Mouse (Mus musculus): ENCODE results near the gene Fdps. TPM values are rescaled to one million over a fixed set of nuclear protein-coding genes. Genes with fewer than 3 reads are reported as not detected.
"Not testable (repeated sequence)": the region's sequence is repeated elsewhere in the genome, so short reads cannot be mapped to it uniquely, and the experiment has no call there.

The Fdps gene
- polyA plus RNA-seq, 1 experiment = 260 TPM

- no peaks in the 10 kb centered on the region for H3K9me3 ChIP-seq (replicated peaks; ENCODE audit: control insufficient read depth, insufficient read depth, low read length, poor library complexity, severe bottlenecking)
- TF ChIP-seq POLR2A (IDR thresholded peaks at IDR 0.05; ENCODE audit: insufficient read depth, low read length) = no peak
- TF ChIP-seq EP300 (IDR thresholded peaks at IDR 0.05; ENCODE audit: insufficient read depth, low read depth, low read length) = no peak
- TF ChIP-seq CTCF (IDR thresholded peaks at IDR 0.05; ENCODE audit: low read depth, low read length) = no peak
- peaks cover 4% of the 10 kb centered on the region for H3K4me1 ChIP-seq (ENCODE audit: control insufficient read depth, insufficient read depth, low read length)
- H3K27me3 ChIP-seq (ENCODE audit: control insufficient read depth, insufficient read depth, low read length, poor library complexity, severe bottlenecking) = no peaks in the 10 kb centered on the region
- H3K27ac ChIP-seq (ENCODE audit: insufficient read depth, low read length) = no peak overlapping the region
- H3K36me3 ChIP-seq (ENCODE audit: control insufficient read depth, insufficient read depth, low read length, poor library complexity, severe bottlenecking) = no peaks in the 10 kb centered on the region
- no peak overlapping the region for H3K4me3 ChIP-seq (ENCODE audit: low read depth, low read length)
- H3K9ac ChIP-seq (ENCODE audit: low read depth, poor library complexity, severe bottlenecking) = no peak overlapping the region
Measured at GRCm38 (mm10) chr3:89084133-89084532, 17.6 kb downstream of the Fdps start.

GRCm38 (mm10) chr3:89082287-89082686 is 19.5 kb downstream of the Fdps start:
- not testable (repeated sequence) for H3K27me3 ChIP-seq (ENCODE audit: control insufficient read depth, insufficient read depth, low read length, poor library complexity, severe bottlenecking); H3K27ac ChIP-seq (ENCODE audit: insufficient read depth, low read length); H3K36me3 ChIP-seq (ENCODE audit: control insufficient read depth, insufficient read depth, low read length, poor library complexity, severe bottlenecking); H3K9ac ChIP-seq (ENCODE audit: low read depth, poor library complexity, severe bottlenecking); H3K4me1 ChIP-seq (ENCODE audit: control insufficient read depth, insufficient read depth, low read length); H3K9me3 ChIP-seq (replicated peaks; ENCODE audit: control insufficient read depth, insufficient read depth, low read length, poor library complexity, severe bottlenecking); H3K4me3 ChIP-seq (ENCODE audit: low read depth, low read length)

- Histone ChIP-seq H3K9ac (ENCODE audit: low read depth, poor library complexity, severe bottlenecking) (no peak overlapping the region), H3K4me1 (ENCODE audit: control insufficient read depth, insufficient read depth, low read length) (no peaks in the 10 kb centered on the region), H3K27me3 (ENCODE audit: control insufficient read depth, insufficient read depth, low read length, poor library complexity, severe bottlenecking) (no peaks in the 10 kb centered on the region), H3K27ac (ENCODE audit: insufficient read depth, low read length) (no peak overlapping the region), H3K4me3 (ENCODE audit: low read depth, low read length) (no peak overlapping the region), H3K36me3 (ENCODE audit: control insufficient read depth, insufficient read depth, low read length, poor library complexity, severe bottlenecking) (peaks cover 24% of the 10 kb centered on the region), H3K9me3 (replicated peaks; ENCODE audit: control insufficient read depth, insufficient read depth, low read length, poor library complexity, severe bottlenecking) (no peaks in the 10 kb centered on the region)
- TF ChIP-seq EP300 (IDR thresholded peaks at IDR 0.05; ENCODE audit: insufficient read depth, low read depth, low read length) = no peak
Measured at GRCm38 (mm10) chr3:89077383-89077782, 24.4 kb downstream of the Fdps start.

- Histone ChIP-seq H3K36me3 (ENCODE audit: control insufficient read depth, insufficient read depth, low read length, poor library complexity, severe bottlenecking) (peaks cover 42% of the 10 kb centered on the region), H3K27ac (ENCODE audit: insufficient read depth, low read length) (no peak overlapping the region), H3K9ac (ENCODE audit: low read depth, poor library complexity, severe bottlenecking) (no peak overlapping the region), H3K27me3 (ENCODE audit: control insufficient read depth, insufficient read depth, low read length, poor library complexity, severe bottlenecking) (no peaks in the 10 kb centered on the region), H3K9me3 (replicated peaks; ENCODE audit: control insufficient read depth, insufficient read depth, low read length, poor library complexity, severe bottlenecking) (no peaks in the 10 kb centered on the region), H3K4me1 (ENCODE audit: control insufficient read depth, insufficient read depth, low read length) (no peaks in the 10 kb centered on the region), H3K4me3 (ENCODE audit: low read depth, low read length) (no peak overlapping the region)
- TF ChIP-seq CTCF (IDR thresholded peaks at IDR 0.05; ENCODE audit: low read depth, low read length) = no peak
Measured at GRCm38 (mm10) chr3:89067265-89067664, 34.5 kb downstream of the Fdps start.

- Histone ChIP-seq H3K4me3 (ENCODE audit: low read depth, low read length) (no peak overlapping the region), H3K27ac (ENCODE audit: insufficient read depth, low read length) (no peak overlapping the region), H3K27me3 (ENCODE audit: control insufficient read depth, insufficient read depth, low read length, poor library complexity, severe bottlenecking) (no peaks in the 10 kb centered on the region), H3K4me1 (ENCODE audit: control insufficient read depth, insufficient read depth, low read length) (no peaks in the 10 kb centered on the region), H3K9ac (ENCODE audit: low read depth, poor library complexity, severe bottlenecking) (no peak overlapping the region), H3K36me3 (ENCODE audit: control insufficient read depth, insufficient read depth, low read length, poor library complexity, severe bottlenecking) (peaks cover 28% of the 10 kb centered on the region), H3K9me3 (replicated peaks; ENCODE audit: control insufficient read depth, insufficient read depth, low read length, poor library complexity, severe bottlenecking) (no peaks in the 10 kb centered on the region)
- TF ChIP-seq CTCF (IDR thresholded peaks at IDR 0.05; ENCODE audit: low read depth, low read length) (no peak), EP300 (IDR thresholded peaks at IDR 0.05; ENCODE audit: insufficient read depth, low read depth, low read length) (no peak), POLR2A (IDR thresholded peaks at IDR 0.05; ENCODE audit: insufficient read depth, low read length) (no peak)
Measured at GRCm38 (mm10) chr3:89061696-89062095, 40.1 kb downstream of the Fdps start.

- Histone ChIP-seq H3K4me1 (ENCODE audit: control insufficient read depth, insufficient read depth, low read length) (no peaks in the 10 kb centered on the region), H3K9ac (ENCODE audit: low read depth, poor library complexity, severe bottlenecking) (no peak overlapping the region), H3K36me3 (ENCODE audit: control insufficient read depth, insufficient read depth, low read length, poor library complexity, severe bottlenecking) (peaks cover 24% of the 10 kb centered on the region), H3K4me3 (ENCODE audit: low read depth, low read length) (no peak overlapping the region), H3K27me3 (ENCODE audit: control insufficient read depth, insufficient read depth, low read length, poor library complexity, severe bottlenecking) (no peaks in the 10 kb centered on the region), H3K9me3 (replicated peaks; ENCODE audit: control insufficient read depth, insufficient read depth, low read length, poor library complexity, severe bottlenecking) (no peaks in the 10 kb centered on the region), H3K27ac (ENCODE audit: insufficient read depth, low read length) (no peak overlapping the region)
- TF ChIP-seq CTCF (IDR thresholded peaks at IDR 0.05; ENCODE audit: low read depth, low read length) (peak; percentile 66), POLR2A (IDR thresholded peaks at IDR 0.05; ENCODE audit: insufficient read depth, low read length) (no peak), EP300 (IDR thresholded peaks at IDR 0.05; ENCODE audit: insufficient read depth, low read depth, low read length) (no peak)
Measured at GRCm38 (mm10) chr3:89058783-89059182, 43.0 kb downstream of the Fdps start.

- Histone ChIP-seq H3K36me3 (ENCODE audit: control insufficient read depth, insufficient read depth, low read length, poor library complexity, severe bottlenecking) (peaks cover 22% of the 10 kb centered on the region), H3K4me1 (ENCODE audit: control insufficient read depth, insufficient read depth, low read length) (no peaks in the 10 kb centered on the region), H3K9me3 (replicated peaks; ENCODE audit: control insufficient read depth, insufficient read depth, low read length, poor library complexity, severe bottlenecking) (no peaks in the 10 kb centered on the region), H3K9ac (ENCODE audit: low read depth, poor library complexity, severe bottlenecking) (no peak overlapping the region), H3K27me3 (ENCODE audit: control insufficient read depth, insufficient read depth, low read length, poor library complexity, severe bottlenecking) (no peaks in the 10 kb centered on the region), H3K27ac (ENCODE audit: insufficient read depth, low read length) (no peak overlapping the region), H3K4me3 (ENCODE audit: low read depth, low read length) (no peak overlapping the region)
- TF ChIP-seq EP300 (IDR thresholded peaks at IDR 0.05; ENCODE audit: insufficient read depth, low read depth, low read length) (no peak), CTCF (IDR thresholded peaks at IDR 0.05; ENCODE audit: low read depth, low read length) (no peak), POLR2A (IDR thresholded peaks at IDR 0.05; ENCODE audit: insufficient read depth, low read length) (no peak)
Measured at GRCm38 (mm10) chr3:89058361-89058760, 43.4 kb downstream of the Fdps start.

Other genes starting within 250 kb of the Fdps start
- gene Msto1, start 188.0 kb downstream of the Fdps start, polyA plus RNA-seq (2011; ENCODE audit: insufficient read depth, insufficient read length, low read depth, missing spikeins) = 46.4 and 50.8 TPM in 2 replicates
- 20.8 and 22.4 TPM in 2 replicates for gene Ash1l, start 151.3 kb downstream of the Fdps start, polyA plus RNA-seq (2011; ENCODE audit: insufficient read depth, insufficient read length, low read depth, missing spikeins)
- gene Dap3, start 150.8 kb downstream of the Fdps start, polyA plus RNA-seq (2011; ENCODE audit: insufficient read depth, insufficient read length, low read depth, missing spikeins) = 175 and 180 TPM in 2 replicates
- gene Rusc1, start 8.6 kb downstream of the Fdps start, polyA plus RNA-seq (2011; ENCODE audit: insufficient read depth, insufficient read length, low read depth, missing spikeins) = 10.7 and 13.6 TPM in 2 replicates
- gene Gm43738, start 860 bp downstream of the Fdps start, polyA plus RNA-seq (2011; ENCODE audit: insufficient read depth, insufficient read length, low read depth, missing spikeins) = not detected in 2 replicates
- 0.21 TPM in 1 of 2 replicates, not detected in the other for gene Pklr, start 34.2 kb upstream of the Fdps start, polyA plus RNA-seq (2011; ENCODE audit: insufficient read depth, insufficient read length, low read depth, missing spikeins)
- 2.2 and 4.7 TPM in 2 replicates for gene Hcn3, start 58.2 kb upstream of the Fdps start, polyA plus RNA-seq (2011; ENCODE audit: insufficient read depth, insufficient read length, low read depth, missing spikeins)
- 79.4 and 82.9 TPM in 2 replicates for gene Clk2, start 62.8 kb upstream of the Fdps start, polyA plus RNA-seq (2011; ENCODE audit: insufficient read depth, insufficient read length, low read depth, missing spikeins)
- 74.8 and 75.7 TPM in 2 replicates for gene Scamp3, start 75.5 kb upstream of the Fdps start, polyA plus RNA-seq (2011; ENCODE audit: insufficient read depth, insufficient read length, low read depth, missing spikeins)
- gene Fam189b, start 81.2 kb upstream of the Fdps start, polyA plus RNA-seq (2011; ENCODE audit: insufficient read depth, insufficient read length, low read depth, missing spikeins) = 21.7 and 25.7 TPM in 2 replicates
- gene Gba, start 101.0 kb upstream of the Fdps start, polyA plus RNA-seq (2011; ENCODE audit: insufficient read depth, insufficient read length, low read depth, missing spikeins) = 31.5 and 32.6 TPM in 2 replicates
- 8.1 and 10.4 TPM in 2 replicates for gene Thbs3, start 113.2 kb upstream of the Fdps start, polyA plus RNA-seq (2011; ENCODE audit: insufficient read depth, insufficient read length, low read depth, missing spikeins)
- 136 and 143 TPM in 2 replicates for gene Mtx1, start 125.1 kb upstream of the Fdps start, polyA plus RNA-seq (2011; ENCODE audit: insufficient read depth, insufficient read length, low read depth, missing spikeins)
- 1.5 and 1.6 TPM in 2 replicates for gene Muc1, start 127.1 kb upstream of the Fdps start, polyA plus RNA-seq (2011; ENCODE audit: insufficient read depth, insufficient read length, low read depth, missing spikeins)
- 163 and 164 TPM in 2 replicates for gene Krtcap2, start 144.0 kb upstream of the Fdps start, polyA plus RNA-seq (2011; ENCODE audit: insufficient read depth, insufficient read length, low read depth, missing spikeins)
- 5.7 and 7.1 TPM in 2 replicates for gene Trim46, start 144.3 kb upstream of the Fdps start, polyA plus RNA-seq (2011; ENCODE audit: insufficient read depth, insufficient read length, low read depth, missing spikeins)
- gene Dpm3, start 157.4 kb upstream of the Fdps start, polyA plus RNA-seq (2011; ENCODE audit: insufficient read depth, insufficient read length, low read depth, missing spikeins) = 36.7 and 59.9 TPM in 2 replicates
- 34.5 and 35.7 TPM in 2 replicates for gene Slc50a1, start 168.6 kb upstream of the Fdps start, polyA plus RNA-seq (2011; ENCODE audit: insufficient read depth, insufficient read length, low read depth, missing spikeins)
- gene Efna1, start 179.2 kb upstream of the Fdps start, polyA plus RNA-seq (2011; ENCODE audit: insufficient read depth, insufficient read length, low read depth, missing spikeins) = 8.3 and 11.0 TPM in 2 replicates
- 17.2 and 18.9 TPM in 2 replicates for gene Efna3, start 221.0 kb upstream of the Fdps start, polyA plus RNA-seq (2011; ENCODE audit: insufficient read depth, insufficient read length, low read depth, missing spikeins)
- gene Efna4, start 236.1 kb upstream of the Fdps start, polyA plus RNA-seq (2011; ENCODE audit: insufficient read depth, insufficient read length, low read depth, missing spikeins) = 14.6 and 16.7 TPM in 2 replicates
- gene Adam15, start 248.0 kb upstream of the Fdps start, polyA plus RNA-seq (2011; ENCODE audit: insufficient read depth, insufficient read length, low read depth, missing spikeins) = 25.2 TPM in 2 replicates